Mouse (Mus musculus) C2C12 (cell line): Measurements from ENCODE around the gene Pfpl.

ENCODE experiments used
- CEBPB ChIP-seq: IDR thresholded peaks from one replicate; pipeline ENCODE4 v1.6.1; 2011; ENCODE audit warnings: low read depth, mild to moderate bottlenecking, control low read depth, moderate library complexity
- CTCF ChIP-seq: IDR thresholded peaks from one replicate; pipeline ENCODE4 v1.5.1; 2011; ENCODE audit not compliant: control insufficient read depth, insufficient read depth, insufficient read length
- FOSL1 ChIP-seq: IDR thresholded peaks from one replicate; pipeline ENCODE4 v1.8.0; 2011; ENCODE audit warnings: mild to moderate bottlenecking, low read length; ENCODE audit not compliant: poor library complexity, insufficient read depth, severe bottlenecking
- MAX ChIP-seq: IDR thresholded peaks from one replicate; pipeline ENCODE4 v1.6.1; 2011; ENCODE audit warnings: mild to moderate bottlenecking, control low read depth
- MYOD1 ChIP-seq: IDR thresholded peaks from one replicate; pipeline ENCODE4 v1.6.1; 2011; ENCODE audit warnings: low read depth; ENCODE audit not compliant: control insufficient read depth, insufficient read length
- MYOG ChIP-seq: IDR thresholded peaks from one replicate; pipeline ENCODE4 v1.6.1; 2011; ENCODE audit not compliant: control insufficient read depth, insufficient read length; ENCODE audit errors: extremely low read depth
- USF1 ChIP-seq: IDR thresholded peaks from one replicate; pipeline ENCODE4 v1.6.1; 2011; ENCODE audit warnings: low read depth, mild to moderate bottlenecking, control low read depth, moderate library complexity

- TF ChIP-seq CTCF (peak; percentile 27), USF1 (no peak), MYOD1 (no peak), MYOG (no peak), CEBPB (no peak), FOSL1 (no peak), MAX (no peak)
Observed at GRCm38 (mm10) chr19:12433033-12433432, 5.3 kb downstream of the Pfpl start.
